Mouse (Mus musculus) 3T3-L1 (cell line): ENCODE measurements at regions not wholly inside any gene's neighbourhood (a gene's known extent, or its start where the extent isn't known, plus 50 kb on each side); places are given as distances from the start of the nearest gene placed in this dataset.

Experiments
- DNase-seq: peaks from one replicate; pipeline ENCODE4 v3.0.0-alpha.2; 2015; ENCODE audit warnings: low read depth, low spot score

DNA sequence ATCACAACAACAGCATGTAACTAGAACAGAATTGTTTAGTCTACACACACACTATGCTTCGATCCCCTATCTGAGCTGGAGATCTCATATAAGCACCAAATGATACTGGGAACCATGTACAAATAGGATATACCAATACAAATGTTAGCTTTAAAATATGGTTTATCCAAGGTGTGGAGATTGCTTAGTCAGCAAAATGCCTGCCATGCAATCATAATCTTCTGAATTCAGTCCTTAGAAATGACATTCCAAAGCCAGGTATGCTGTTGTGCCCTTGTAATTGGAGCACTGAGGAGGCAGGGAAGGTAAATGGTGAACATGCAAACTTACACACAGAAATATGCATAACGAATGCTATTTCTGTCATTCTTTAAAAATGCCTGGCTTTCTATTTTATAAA, 54.0 kb upstream of the Thsd7b start:
- no peak for DNase-seq

- DNase-seq, result no peak
These were observed 64.3 kb upstream of the Thsd7b start for GRCm38 (mm10) chr1:129208806-129209205.

- no peak for DNase-seq
These were observed 64.7 kb upstream of the Thsd7b start for GRCm38 (mm10) chr1:129208406-129208805.

DNA sequence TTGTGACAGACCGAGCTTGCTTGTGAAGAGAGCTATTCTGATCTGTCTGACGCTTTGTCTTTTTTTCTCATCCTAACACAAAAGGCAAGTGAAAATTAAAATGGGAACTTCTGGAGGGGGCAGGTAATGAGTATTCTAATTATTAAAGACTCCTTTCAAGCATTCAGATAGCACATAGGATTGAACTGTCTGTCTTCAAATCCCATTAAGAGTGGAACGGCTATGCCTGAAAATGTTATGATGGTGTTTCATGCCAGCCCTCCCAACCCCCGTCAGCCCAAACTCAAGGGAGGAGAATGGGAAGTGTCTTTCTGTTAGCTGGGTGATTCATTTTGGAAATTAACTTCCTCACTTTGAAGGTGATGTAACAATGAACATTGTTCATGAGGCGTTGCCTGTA, 65.4 kb upstream of the Thsd7b start:
- no peak for DNase-seq

GRCm38 (mm10) chr1:129180174-129180759, 92.8 kb upstream of the Thsd7b start:
- no peak for DNase-seq

- DNase-seq, result no peak
These were observed 103.2 kb upstream of the Thsd7b start for GRCm38 (mm10) chr1:129169936-129170335.

DNA sequence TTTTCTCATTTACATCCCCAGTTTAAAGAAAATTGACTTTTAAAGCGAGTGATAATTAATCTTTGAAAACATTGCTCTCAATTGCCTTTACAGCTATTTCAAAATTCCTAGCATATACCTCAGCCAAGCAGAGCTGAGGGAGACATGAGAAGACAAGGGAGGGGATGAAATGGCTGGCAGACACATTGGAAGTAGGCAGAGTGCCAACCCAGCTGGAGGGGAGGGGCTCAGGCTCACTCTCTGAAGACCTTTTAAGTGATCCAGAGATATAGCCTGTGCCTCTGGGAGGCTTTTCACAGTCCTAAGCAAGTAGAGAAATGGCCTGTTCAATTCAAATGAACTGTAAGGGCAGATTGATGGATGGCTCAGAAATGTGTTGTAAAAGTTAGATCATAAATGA, 122.5 kb upstream of the Thsd7b start:
- DNase-seq, result no peak

- DNase-seq, result no peak
These were observed 124.2 kb upstream of the Thsd7b start for GRCm38 (mm10) chr1:129148733-129149388.

- DNase-seq, result no peak
These were observed 126.6 kb upstream of the Thsd7b start for GRCm38 (mm10) chr1:129146395-129147094.

- no peak for DNase-seq
These were observed 134.3 kb upstream of the Thsd7b start for GRCm38 (mm10) chr1:129138783-129139182.

DNA sequence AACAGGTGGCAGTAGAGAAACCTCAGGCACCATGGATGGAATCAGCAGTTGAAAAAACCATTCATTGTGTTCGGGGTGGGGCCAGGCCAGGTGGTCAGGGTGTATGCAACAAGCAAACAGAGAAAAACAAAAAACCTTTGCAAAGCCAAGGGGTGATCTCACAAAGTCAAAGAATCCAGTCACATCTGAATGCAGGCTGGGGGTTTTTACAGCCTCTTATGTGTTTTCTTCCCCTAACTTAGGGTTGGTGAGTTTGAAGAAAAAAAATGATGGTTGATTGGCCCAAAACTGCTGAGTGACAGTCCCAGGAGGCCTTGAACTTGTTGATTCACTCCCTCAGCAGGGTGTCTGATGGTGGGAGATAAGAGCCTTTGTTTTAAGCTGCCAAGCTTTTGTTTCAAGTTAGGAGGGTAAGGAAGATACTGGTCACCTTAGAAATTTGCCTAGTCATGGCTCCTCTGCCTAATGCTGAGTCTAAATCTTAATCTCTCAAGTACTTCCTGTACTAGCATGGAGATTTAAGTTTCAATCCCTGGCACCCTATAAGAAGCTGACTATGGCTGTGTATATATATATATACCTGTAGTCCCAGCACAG, 166.0 kb upstream of the Thsd7b start:
- no peak for DNase-seq

- no peak for DNase-seq
These were observed 172.1 kb upstream of the Thsd7b start for GRCm38 (mm10) chr1:129100997-129101396.

DNA sequence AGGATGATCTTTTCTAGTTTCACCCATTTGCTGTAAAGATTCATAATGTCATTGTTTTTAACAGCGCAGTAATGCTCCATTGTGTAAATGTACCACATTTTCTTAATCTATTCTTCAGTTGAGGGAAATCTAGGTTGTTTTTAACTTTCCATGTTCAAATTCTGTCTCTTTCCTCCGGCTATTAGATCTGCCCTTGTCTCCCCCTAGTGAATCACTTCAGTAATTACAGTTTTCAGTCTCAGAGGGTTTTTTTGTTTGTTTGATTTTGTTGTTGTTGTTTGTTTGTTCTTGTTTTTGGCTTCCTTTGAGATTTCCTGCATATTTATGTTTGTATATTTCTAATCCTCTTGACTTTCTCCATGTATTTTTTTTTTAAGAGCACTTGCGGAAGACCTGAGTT, 194.8 kb upstream of the Thsd7b start:
- no peak for DNase-seq

DNA sequence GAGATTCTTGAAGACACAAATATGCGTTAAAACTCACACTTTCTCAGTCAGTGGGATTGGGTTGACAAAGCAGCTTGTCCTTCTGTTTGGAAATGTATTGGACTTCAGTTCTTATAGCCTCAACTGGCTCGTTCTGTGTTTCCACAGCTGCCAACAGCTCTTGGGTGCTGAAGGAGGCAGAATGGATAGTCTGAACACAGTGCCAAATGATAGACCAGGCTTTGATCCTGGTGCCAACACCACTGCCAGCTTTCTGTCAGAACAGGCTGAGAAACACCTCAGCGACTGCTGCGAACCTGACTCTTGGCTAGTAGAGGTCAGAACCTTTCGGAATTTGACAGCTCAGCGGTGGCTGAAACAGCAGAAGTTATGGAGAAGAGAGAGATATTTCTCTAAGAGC, 215.9 kb upstream of the Thsd7b start:
- no peak for DNase-seq

DNA sequence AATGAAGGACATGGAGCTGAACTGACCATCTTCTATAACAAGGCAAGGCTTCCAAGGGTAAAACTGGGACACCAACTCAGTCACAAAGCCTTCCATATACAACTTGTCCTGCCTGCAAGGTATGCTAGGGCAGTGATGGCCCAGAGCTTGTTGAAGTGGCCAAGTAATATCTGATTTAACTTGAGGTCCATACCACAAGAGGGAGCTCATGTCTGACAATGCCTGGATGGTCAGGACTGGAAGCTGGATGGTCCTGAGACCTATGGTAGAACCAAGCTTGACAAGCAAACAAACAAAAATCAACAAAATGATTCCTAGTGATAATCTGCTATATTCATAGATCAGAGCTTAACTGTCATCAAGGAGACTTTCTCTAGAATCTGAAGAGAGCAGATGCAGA, 217.8 kb upstream of the Thsd7b start:
- no peak for DNase-seq

- DNase-seq, result no peak
These were observed 239.4 kb upstream of the Thsd7b start for GRCm38 (mm10) chr1:129033707-129034106.

GRCm38 (mm10) chr1:129005899-129006298, 267.2 kb upstream of the Thsd7b start:
- no peak for DNase-seq

DNA sequence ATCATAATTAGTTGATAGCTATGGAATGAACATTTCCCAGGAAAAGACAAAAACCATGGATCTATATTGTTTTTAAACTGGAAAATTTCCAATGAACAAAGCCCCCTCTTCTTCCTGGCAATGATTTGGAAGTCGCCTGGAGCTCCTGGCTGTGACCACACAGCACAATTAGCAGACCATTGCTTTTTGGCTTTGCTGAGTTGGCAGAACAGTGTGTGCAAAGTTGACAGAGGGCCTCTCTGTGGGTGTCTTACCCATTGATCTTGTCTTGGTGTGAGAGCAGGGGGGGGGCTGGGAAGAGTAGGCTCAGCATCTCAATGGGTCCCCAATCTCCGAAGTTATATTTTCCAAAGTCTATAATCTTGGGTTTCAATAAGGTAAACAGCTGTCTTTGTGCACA, 270.8 kb upstream of the Thsd7b start:
- no peak for DNase-seq

GRCm38 (mm10) chr1:129001766-129002165, 271.3 kb upstream of the Thsd7b start:
- DNase-seq, result no peak

DNA sequence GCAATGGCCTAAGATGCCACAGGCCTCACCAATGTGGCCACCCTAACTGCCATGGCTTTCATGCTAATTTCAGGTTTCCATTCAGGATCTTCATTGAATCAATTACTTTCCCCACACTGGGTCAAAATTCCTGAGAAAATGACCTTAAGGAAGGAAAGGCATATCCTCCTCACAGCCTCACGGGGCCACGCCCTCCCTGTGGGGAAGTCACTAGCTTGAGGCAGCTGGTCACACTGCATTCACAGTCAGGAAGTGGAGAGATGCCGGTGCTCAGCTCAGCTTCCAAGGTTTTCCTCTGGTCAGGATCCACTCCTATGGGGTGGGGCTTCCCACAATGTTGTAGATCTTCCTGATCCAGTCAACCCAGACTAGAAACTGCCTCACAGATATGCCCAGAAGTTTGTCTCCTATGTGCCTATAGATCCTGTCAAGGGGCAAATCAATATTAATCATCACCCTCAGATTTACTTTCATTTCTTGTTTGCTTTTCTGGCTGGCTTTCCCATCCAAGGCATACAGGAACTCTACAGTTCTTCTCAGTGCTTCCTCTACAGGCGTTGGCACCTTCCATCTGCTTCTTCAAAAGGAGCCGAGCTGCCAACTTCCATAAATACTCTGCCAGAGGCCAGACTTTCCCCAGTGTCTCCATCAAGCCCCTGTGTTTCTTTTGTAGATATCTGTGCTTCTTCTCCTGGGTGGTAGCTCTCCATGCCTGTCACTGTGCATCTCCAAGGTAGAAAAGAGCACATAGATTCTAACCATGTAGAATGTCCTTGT, 273.2 kb upstream of the Thsd7b start:
- DNase-seq, result no peak

GRCm38 (mm10) chr1:128994655-128995054, 278.4 kb upstream of the Thsd7b start:
- DNase-seq, result no peak

- DNase-seq, result no peak
These were observed 289.7 kb upstream of the Thsd7b start for GRCm38 (mm10) chr1:128983411-128983810.
